Mouse (Mus musculus): Measurements from ENCODE around the gene Tnr.

DNA sequence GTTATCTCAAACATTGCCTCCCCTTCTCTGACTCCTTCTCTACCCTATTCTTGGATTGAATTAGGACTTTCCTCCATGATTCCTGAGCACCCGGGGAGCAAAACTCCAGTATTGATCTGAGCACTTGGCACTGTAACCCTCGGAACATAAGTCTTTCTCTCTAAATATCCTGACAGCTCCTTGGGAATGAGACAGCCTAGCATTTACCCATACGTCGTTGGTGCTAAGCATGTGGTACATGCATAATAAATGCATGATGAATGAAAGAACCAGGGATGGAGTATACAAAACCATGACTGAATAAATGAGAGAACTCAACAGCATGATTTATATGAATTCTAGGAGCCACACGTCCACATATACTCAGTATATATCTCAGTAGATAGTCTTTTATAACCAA is 226.8 kb downstream of the Tnr start:
- TF ChIP-seq CTCF (IDR thresholded peaks at IDR 0.05; ENCODE audit: borderline replicate concordance, extremely low read depth, insufficient read depth, insufficient read length) (no peak), POLR2A (IDR thresholded peaks at IDR 0.05; ENCODE audit: borderline replicate concordance, extremely low read depth, insufficient read depth, insufficient read length, poor library complexity, severe bottlenecking) (no peak)
